Mouse (Mus musculus) stomach, embryonic 14.5 days (tissue): Measurements from ENCODE around the gene B3galt4. TPM values are rescaled to one million over a fixed set of nuclear protein-coding genes. Genes with fewer than 3 reads are reported as not detected.

ENCODE experiments used
- ATAC-seq: fragments of 200-750 bp; cut with Nextera tagmentation; 2 replicates; pipeline ENCODE4 v1.8.0; 2017; ENCODE audit warnings: low read depth, moderate TSS enrichment; ENCODE audit not compliant: insufficient number of reproducible peaks, insufficient read depth, low FRiP score
- H3K27ac ChIP-seq: fragments of 300-500 bp; sonication (generic); 2 replicates; pipeline ENCODE4 v1.5.1; 2014; ENCODE audit warnings: mild to moderate bottlenecking, low read length, moderate library complexity, mixed read lengths
- H3K27me3 ChIP-seq: fragments of 300-500 bp; sonication (generic); 2 replicates; pipeline ENCODE4 v1.6.1; 2014; ENCODE audit warnings: low read length, control low read depth, mixed read lengths; ENCODE audit not compliant: control insufficient read depth, insufficient read depth
- H3K36me3 ChIP-seq: fragments of 300-500 bp; sonication (generic); 2 replicates; pipeline ENCODE4 v1.6.1; 2014; ENCODE audit warnings: mild to moderate bottlenecking, control low read depth, low read length, moderate library complexity, mixed read lengths; ENCODE audit not compliant: control insufficient read depth, insufficient read depth
- H3K4me1 ChIP-seq: fragments of 300-500 bp; sonication (generic); 2 replicates; pipeline ENCODE4 v1.6.1; 2014; ENCODE audit warnings: low read length, control low read depth, mixed read lengths; ENCODE audit not compliant: control insufficient read depth, insufficient read depth
- H3K4me2 ChIP-seq: fragments of 300-500 bp; sonication (generic); replicated peaks from 2 replicates; pipeline ENCODE4 v1.6.1; 2014; ENCODE audit warnings: low read depth, low read length, control low read depth
- H3K4me3 ChIP-seq: fragments of 300-500 bp; sonication (generic); 2 replicates; pipeline ENCODE4 v1.5.1; 2014; ENCODE audit warnings: low read depth, low read length, control low read depth
- H3K9ac ChIP-seq: fragments of 300-500 bp; sonication (generic); replicated peaks from 2 replicates; pipeline ENCODE4 v1.6.1; 2014; ENCODE audit warnings: low read depth, mild to moderate bottlenecking, control low read depth, low read length, moderate library complexity, mixed read lengths
- H3K9me3 ChIP-seq: fragments of 300-500 bp; sonication (generic); 2 replicates; pipeline ENCODE4 v1.6.1; 2016; ENCODE audit warnings: low read depth, low read length, control low read depth; ENCODE audit not compliant: control insufficient read depth
- WGBS: fragments of 180-500 bp; shearing (Covaris S2); extraction: QIAGEN DNeasy Blood & Tissue Kit; methylation state at CpG from one replicate; pipeline ENCODE4 v1.1.7; 2014; 5-methylcytosine and 5-hydroxymethylcytosine counted together
- polyA plus RNA-seq: library from polyadenylated mRNA; unstranded; fragments of >200 nt; fragmentation: Nextera tagmentation; extraction: Ambion mirVana; gene quantifications from 2 replicates; pipeline ENCODE4 v1.2.1, GENCODE M21; 2014

B3galt4 gene
- polyA plus RNA-seq, 1 experiment from 2014 or later = 2.9 TPM

DNA sequence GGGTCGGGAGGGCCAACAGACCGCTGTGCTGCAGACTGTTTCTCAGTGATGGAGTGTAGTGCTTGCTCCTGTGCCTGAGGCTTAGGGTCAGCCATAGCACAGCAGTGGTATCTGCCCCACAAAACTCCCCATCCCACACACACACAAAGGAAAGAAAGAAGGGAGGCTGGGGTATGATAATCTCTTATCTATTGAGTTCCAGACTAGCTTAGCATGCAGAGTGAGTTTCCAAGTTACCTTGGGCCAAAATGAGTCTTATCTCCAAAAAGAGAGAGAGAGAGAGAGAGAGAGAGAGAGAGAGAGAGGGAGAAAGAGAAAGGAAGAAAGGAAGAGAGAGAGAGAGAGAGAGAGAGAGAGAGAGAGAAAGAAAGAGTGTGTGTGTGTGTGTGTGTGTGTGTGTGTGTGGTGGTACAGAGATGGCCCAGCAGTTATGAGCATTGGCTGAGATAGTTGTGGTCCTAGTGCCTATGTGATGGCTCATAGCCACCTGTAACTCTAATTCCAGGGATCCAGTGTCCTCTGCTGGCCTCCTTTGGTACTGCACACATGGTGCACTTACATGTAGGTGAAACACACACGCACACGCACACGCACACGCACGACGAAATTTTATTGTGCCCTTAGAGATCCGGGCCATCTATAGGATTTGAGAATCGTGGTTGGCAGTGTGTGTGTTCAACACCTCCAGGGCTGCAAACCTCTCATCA is 26.6 kb downstream of the B3galt4 start:
- no peaks in the 10 kb centered on the region for H3K27me3 ChIP-seq
- no peak overlapping the region for H3K4me3 ChIP-seq
- H3K36me3 ChIP-seq = 0 out of 2 replicates have a peak, but pooled peaks cover 3% of the 10 kb centered on the region
- peaks cover 4% of the 10 kb centered on the region for H3K4me1 ChIP-seq
- no peak overlapping the region for H3K9ac ChIP-seq
- H3K9me3 ChIP-seq = no peaks in the 10 kb centered on the region
- H3K4me2 ChIP-seq = no peak overlapping the region
- no peak for ATAC-seq
- 86% methylated on average over 10 of the region's 10 CpGs for whole genome bisulfite sequencing
- H3K27ac ChIP-seq = no peak overlapping the region

DNA sequence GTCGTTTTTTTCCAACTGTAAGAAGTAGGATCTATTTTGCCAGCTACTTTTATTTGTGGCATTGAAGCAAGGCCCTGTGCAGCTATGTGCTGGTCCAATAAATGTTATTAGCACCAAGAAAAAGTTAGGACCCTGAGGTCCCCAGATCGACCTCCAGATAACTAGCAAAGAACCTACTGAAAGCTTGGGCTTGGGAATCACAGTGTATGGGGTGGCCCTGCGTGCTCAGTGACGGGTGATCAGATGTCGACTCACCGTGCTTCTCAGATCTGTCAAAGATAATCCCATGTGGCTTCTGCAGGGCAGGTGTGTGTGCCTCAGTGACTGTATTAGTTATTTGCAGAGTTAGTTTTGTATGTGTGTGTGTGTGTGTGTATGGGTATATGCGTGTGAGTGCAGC is 29.9 kb downstream of the B3galt4 start:
- 89% methylated on average over 7 of the region's 7 CpGs for WGBS

DNA sequence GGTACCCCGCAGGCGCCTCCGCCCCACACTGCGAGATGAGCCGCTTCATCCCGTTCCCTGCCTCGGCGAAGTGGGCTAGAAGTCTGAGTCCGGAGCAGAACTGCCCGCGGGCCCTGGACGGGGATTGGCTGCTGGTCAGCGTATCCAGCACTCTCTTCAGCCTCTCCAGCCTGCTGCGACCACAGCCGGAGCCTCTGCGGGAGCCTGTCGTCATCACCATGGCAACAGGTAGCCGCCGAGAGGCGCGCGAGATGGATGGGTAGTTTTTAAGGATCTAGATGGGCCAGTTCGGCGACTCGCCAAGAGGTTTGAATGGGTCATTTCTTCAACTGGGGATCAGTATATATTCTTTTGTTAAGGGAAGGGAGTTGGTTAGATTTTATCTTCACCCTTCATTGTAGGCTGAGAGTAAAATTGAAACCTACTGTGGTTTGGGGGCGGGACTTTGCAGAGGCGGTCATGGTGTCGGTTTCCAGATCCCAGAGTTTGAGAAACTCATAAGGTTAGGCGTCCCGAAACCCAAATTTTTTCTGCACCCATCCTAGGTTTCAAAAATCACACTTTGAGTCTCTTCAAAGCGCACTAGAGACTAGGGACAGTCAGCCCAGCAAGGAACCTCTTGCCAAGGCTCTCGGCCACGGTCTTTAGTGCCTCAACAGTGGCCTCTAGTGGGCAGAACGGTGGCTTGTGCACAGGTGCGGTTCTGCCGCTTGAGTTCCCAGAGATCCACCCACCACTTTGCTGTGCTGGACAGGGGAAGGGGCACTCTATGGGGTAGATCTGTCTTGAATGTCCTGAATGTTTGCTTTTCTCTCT is 30.8 kb downstream of the B3galt4 start:
- no peaks in the 10 kb centered on the region for H3K27me3 ChIP-seq
- no peaks in the 10 kb centered on the region for H3K36me3 ChIP-seq
- peak overlapping the region; percentile 70 for H3K4me3 ChIP-seq
- H3K9ac ChIP-seq = peak overlapping the region; percentile 55
- no peaks in the 10 kb centered on the region for H3K9me3 ChIP-seq
- under 1% methylated on average over 36 of the region's 36 CpGs for WGBS
- peak; percentile 35; the same call in 1 of the 2 replicates for ATAC-seq
- H3K27ac ChIP-seq = peak overlapping the region; percentile 48; the same call in 1 of the 2 replicates
- H3K4me1 ChIP-seq = peaks cover 13% of the 10 kb centered on the region
- H3K4me2 ChIP-seq = peak overlapping the region; percentile 99

More for the DNA sequence above, 29.9 kb downstream of the B3galt4 start:
- H3K4me2 ChIP-seq = no peak overlapping the region
- H3K4me1 ChIP-seq = peaks cover 13% of the 10 kb centered on the region
- no peaks in the 10 kb centered on the region for H3K27me3 ChIP-seq
- H3K4me3 ChIP-seq = no peak overlapping the region
- no peak overlapping the region for H3K27ac ChIP-seq
- H3K9ac ChIP-seq = no peak overlapping the region
- H3K9me3 ChIP-seq = no peaks in the 10 kb centered on the region
- 0 out of 2 replicates have a peak, but pooled peaks cover under 1% of the 10 kb centered on the region for H3K36me3 ChIP-seq
- no peak for ATAC-seq

DNA sequence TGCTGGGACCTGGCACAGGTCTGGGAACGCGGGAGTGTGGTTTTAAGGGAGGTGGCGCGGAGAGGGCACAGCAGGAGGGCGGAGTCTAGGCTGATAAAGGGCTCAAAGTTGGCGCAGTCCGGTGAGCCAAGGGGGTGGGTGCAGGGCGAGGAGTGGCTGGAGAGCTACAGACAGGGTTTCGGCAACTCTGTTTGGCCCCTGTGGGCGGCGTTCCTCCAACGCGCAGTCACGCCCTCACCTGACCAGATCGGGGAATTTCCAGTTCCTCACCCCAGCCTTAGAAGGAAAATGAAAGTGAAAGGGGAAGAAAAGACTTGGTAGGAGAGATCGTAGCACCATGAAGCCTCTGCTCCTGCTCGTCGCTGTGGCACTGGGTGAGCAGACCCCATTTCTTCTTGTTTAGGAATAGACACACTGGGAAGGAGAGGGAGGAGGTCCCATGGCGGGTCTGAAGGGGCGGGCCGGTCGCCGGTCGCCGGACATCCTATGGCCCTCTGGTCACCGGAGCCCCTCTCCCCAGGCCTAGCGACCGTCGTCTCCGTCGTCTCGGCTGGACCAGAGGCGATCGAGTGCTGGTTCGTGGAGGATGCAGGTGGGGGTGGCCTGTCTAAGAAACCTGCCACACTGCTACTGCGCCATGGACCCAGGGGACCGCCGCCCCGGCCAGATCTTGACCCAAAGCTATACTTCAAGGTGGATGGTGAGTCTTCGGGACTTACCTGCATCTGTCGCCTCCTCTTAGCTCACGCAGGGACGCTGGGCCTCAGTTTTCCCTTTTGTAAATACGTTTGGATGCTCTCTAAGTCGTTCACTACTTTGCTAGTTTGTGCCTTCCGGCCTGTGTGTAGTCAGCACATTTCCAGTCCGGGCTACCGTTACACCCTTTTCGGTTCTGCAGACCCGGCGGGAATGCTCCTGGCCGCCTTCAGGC is 31.7 kb downstream of the B3galt4 start:
- peaks cover 18% of the 10 kb centered on the region for H3K4me1 ChIP-seq
- peak overlapping the region; percentile 70 for H3K4me3 ChIP-seq
- peak overlapping the region; percentile 55 for H3K9ac ChIP-seq
- H3K9me3 ChIP-seq = no peaks in the 10 kb centered on the region
- peak overlapping the region; percentile 48; the same call in 1 of the 2 replicates for H3K27ac ChIP-seq
- peaks cover 5% of the 10 kb centered on the region; the same call in 1 of the 2 replicates for H3K36me3 ChIP-seq
- peak; percentile 34 for ATAC-seq
- H3K27me3 ChIP-seq = no peaks in the 10 kb centered on the region
- under 1% methylated on average over 52 of the region's 52 CpGs for WGBS
- H3K4me2 ChIP-seq = peak overlapping the region; percentile 99

DNA sequence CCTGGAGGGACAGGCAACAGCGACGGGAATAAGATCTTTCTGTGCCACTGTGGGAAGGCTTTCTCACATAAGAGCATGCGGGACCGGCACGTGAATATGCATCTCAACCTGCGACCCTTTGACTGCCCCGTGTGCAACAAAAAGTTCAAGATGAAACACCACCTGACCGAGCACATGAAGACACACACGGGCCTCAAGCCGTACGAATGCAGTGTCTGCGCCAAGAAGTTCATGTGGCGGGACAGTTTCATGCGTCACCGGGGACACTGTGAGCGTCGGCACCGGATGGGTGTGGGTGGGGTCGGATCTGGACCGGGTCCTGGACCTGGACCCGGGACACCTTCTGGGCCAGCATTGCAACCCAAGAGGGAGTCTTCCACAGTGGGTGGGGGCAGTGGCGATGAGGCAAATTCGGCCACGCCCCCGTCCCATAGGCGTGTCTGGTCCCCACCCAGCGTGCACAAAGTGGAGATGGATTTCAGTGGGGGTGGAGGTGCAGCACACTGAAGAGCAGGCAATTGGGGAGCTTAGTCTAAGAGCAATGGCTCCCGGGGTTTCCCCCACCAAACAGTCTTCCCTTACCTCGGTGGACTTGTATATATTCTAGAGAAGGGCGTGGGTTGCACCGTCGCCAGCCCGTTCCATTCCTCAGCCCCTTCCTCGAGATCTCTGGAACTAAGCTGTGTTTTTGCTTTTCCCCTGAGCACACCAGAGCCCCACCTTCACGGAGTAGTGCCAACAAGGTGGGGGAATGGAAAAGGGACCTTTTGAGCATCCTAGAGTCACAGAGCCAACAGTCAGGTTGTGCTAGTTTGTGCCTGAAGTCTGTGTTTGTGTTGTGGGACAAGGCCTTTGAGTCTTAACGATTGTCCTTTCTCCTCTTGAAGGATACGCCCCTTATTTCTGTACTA is 32.7 kb downstream of the B3galt4 start:
- peak overlapping the region; percentile 70 for H3K4me3 ChIP-seq
- 54% methylated on average over 37 of the region's 37 CpGs for WGBS
- ATAC-seq = no peak
- peaks cover 13% of the 10 kb centered on the region for H3K36me3 ChIP-seq
- H3K27me3 ChIP-seq = no peaks in the 10 kb centered on the region
- H3K27ac ChIP-seq = peak overlapping the region; percentile 48
- H3K9me3 ChIP-seq = no peaks in the 10 kb centered on the region
- H3K4me1 ChIP-seq = peaks cover 18% of the 10 kb centered on the region
- peak overlapping the region; percentile 99 for H3K4me2 ChIP-seq
- no peak overlapping the region for H3K9ac ChIP-seq

DNA sequence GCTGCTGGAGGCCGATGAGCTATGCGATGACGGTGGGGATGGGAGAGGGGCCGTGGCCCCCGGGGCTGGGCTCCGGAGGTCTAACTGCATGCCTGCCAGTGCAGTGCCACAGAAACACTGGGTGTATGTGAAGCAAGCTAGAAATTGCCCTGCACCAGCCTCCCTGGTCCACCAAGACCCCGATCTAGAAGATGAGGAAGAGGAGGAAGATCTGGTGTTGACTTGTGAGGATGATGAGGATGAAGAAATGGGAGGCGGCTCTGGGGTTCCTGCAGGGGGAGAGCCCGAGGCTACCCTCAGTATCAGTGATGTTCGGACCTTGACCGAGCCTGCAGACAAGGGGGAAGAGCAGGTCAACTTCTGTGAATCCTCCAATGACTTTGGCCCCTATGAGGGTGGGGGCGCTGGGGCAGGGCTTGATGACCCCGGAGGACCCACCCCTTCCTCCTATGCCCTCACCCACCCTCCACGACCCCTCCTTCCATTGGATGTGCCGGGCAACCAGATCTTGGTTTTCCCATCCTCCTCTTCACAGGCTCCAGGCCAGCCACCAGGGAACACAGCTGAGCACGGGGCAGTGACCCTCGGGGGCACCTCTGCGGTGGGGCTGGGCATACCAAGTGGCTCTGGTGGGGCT is 33.5 kb downstream of the B3galt4 start:
- H3K4me1 ChIP-seq = peaks cover 18% of the 10 kb centered on the region
- no peak overlapping the region for H3K4me3 ChIP-seq
- ATAC-seq = no peak
- H3K27ac ChIP-seq = no peak overlapping the region
- 79% methylated on average over 18 of the region's 18 CpGs for WGBS
- no peak overlapping the region for H3K4me2 ChIP-seq
- no peaks in the 10 kb centered on the region for H3K27me3 ChIP-seq
- H3K9me3 ChIP-seq = no peaks in the 10 kb centered on the region
- no peak overlapping the region for H3K9ac ChIP-seq
- H3K36me3 ChIP-seq = peaks cover 18% of the 10 kb centered on the region
